Mouse (Mus musculus): Measurements from ENCODE around the gene Akap7. TPM values are rescaled to one million over a fixed set of nuclear protein-coding genes. Genes with fewer than 3 reads are reported as not detected.
"Not testable (repeated sequence)": the region's sequence is repeated elsewhere in the genome, so short reads cannot be mapped to it uniquely, and the experiment has no call there.

The Akap7 gene
- polyA plus RNA-seq, 1 experiment from 2014 or later = 20.9 TPM

DNA sequence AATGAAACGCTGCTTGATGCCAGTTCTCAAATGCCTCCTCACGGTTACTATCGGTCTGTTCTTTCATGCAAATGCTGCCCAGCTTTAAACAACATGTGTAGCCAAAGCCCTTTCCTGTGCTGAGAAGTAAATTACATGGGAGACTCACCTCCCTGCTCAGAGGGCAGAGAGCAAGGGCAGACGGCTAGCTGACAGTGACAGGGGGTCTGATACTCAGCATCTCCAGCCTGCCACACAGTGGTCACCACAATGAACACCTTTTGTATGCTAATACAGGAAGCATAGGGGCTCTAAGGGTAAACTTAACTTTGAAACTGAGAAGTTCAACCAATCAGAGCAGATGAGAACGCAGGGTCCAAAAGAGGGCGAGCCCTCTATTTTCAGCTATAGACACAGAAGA, 99.8 kb downstream of the Akap7 start:
- no peak overlapping the region for H3K9ac ChIP-seq (replicated peaks)
- no peak overlapping the region for H3K4me3 ChIP-seq (replicated peaks)
- peaks cover 5% of the 10 kb centered on the region; the same call in 1 of the 2 replicates for H3K4me1 ChIP-seq (replicated peaks)
- H3K36me3 ChIP-seq = no peaks in the 10 kb centered on the region
- 39% methylated on average over 6 of the region's 6 CpGs for WGBS
- H3K27ac ChIP-seq = no peak overlapping the region
- no peaks in the 10 kb centered on the region for H3K9me3 ChIP-seq
- ATAC-seq = no peak
- H3K27me3 ChIP-seq = no peaks in the 10 kb centered on the region
- H3K4me2 ChIP-seq (replicated peaks) = no peak overlapping the region

DNA sequence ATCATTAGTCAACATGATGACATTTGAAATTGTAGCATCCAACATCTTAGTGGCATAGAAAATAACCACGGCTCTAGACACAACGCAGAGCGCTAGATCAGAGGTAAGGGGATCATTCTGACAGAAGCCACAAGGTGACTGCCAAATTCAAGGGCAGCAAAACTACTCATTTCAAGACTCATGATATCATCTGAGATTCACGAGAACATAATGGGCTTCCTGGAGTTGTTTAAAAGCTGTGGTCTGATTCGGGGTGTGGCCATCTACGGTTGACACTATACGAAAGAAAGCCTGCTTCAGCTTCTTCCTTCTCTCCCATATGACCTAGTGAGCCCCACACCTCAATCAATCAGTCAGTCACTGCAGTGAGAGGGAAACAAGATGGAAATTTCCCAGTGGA, 107.0 kb downstream of the Akap7 start:
- Histone ChIP-seq H3K9ac (replicated peaks) (no peak overlapping the region), H3K4me3 (replicated peaks) (no peak overlapping the region), H3K4me1 (replicated peaks) (peaks cover 7% of the 10 kb centered on the region; the same call in 1 of the 2 replicates), H3K36me3 (no peaks in the 10 kb centered on the region), H3K27ac (no peak overlapping the region), H3K27me3 (no peaks in the 10 kb centered on the region), H3K9me3 (no peaks in the 10 kb centered on the region), H3K4me2 (replicated peaks) (peak overlapping the region; percentile 63)
- no peak for ATAC-seq
- 82% methylated on average over 7 of the region's 7 CpGs for WGBS

GRCm38 (mm10) chr10:25199510-25200353, 107.9 kb downstream of the Akap7 start:
- H3K4me2 ChIP-seq (replicated peaks) = peak overlapping the region; percentile 63
- H3K4me1 ChIP-seq (replicated peaks) = peaks cover 7% of the 10 kb centered on the region; the same call in 1 of the 2 replicates
- peak overlapping the region; percentile 48; the same call in 1 of the 2 replicates for H3K27ac ChIP-seq
- peak overlapping the region; percentile 42 for H3K4me3 ChIP-seq (replicated peaks)
- no peaks in the 10 kb centered on the region for H3K27me3 ChIP-seq
- ATAC-seq = peak; percentile 90
- no peaks in the 10 kb centered on the region for H3K9me3 ChIP-seq
- 17% methylated on average over 32 of the region's 32 CpGs for WGBS
- peak overlapping the region; percentile 67 for H3K9ac ChIP-seq (replicated peaks)
- H3K36me3 ChIP-seq = no peaks in the 10 kb centered on the region

DNA sequence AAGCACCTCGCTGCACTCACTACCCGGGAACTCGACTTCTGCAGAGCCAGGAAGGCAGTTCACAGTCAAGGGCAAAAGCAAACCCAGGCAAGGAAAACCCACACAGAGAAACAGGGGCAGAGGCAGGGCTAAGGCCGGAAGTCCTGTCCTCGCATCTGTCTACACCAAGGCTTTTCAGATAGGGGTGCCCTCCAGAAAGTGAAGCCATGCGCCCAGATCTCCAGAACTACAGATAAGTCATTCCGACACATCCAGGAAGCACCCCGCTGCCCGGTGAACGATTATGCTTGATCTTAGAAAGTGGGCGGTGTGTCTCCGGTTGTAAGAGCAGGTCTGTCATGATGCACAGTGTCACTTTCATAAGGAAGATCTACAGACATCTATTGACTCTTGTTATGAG, 109.1 kb downstream of the Akap7 start:
- Histone ChIP-seq H3K36me3 (no peaks in the 10 kb centered on the region), H3K27ac (no peak overlapping the region), H3K9me3 (no peaks in the 10 kb centered on the region), H3K4me3 (replicated peaks) (peak overlapping the region; percentile 42; the same call in 1 of the 2 replicates), H3K4me1 (replicated peaks) (peaks cover 7% of the 10 kb centered on the region; the same call in 1 of the 2 replicates), H3K9ac (replicated peaks) (no peak overlapping the region), H3K4me2 (replicated peaks) (peak overlapping the region; percentile 63), H3K27me3 (no peaks in the 10 kb centered on the region)
- WGBS = 93% methylated on average over 12 of the region's 12 CpGs
- ATAC-seq = no peak

DNA sequence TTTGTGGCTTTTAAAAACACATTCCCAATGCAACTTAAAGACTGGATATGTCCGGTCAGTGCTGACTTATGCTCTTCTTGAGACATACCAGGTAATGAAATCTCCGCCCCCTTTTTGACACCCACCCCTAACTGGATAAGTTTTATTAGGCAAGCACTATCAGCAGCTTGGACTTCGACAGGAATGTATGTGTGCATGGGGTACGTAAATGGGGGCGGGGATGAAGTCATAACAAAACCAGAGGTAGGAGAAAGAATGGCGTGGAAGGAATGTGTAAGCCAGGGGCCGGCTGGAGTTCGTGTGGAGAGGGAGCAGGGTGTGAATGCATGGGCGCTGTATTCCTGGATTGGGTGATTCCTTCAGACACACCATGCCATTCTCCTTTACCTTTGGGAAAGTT, 109.6 kb downstream of the Akap7 start:
- H3K9ac ChIP-seq (replicated peaks) = no peak overlapping the region
- no peak overlapping the region for H3K27ac ChIP-seq
- H3K4me2 ChIP-seq (replicated peaks) = peak overlapping the region; percentile 63
- no peak for ATAC-seq
- peaks cover 7% of the 10 kb centered on the region; the same call in 1 of the 2 replicates for H3K4me1 ChIP-seq (replicated peaks)
- no peaks in the 10 kb centered on the region for H3K36me3 ChIP-seq
- H3K4me3 ChIP-seq (replicated peaks) = no peak overlapping the region
- WGBS = 80% methylated on average over 9 of the region's 9 CpGs
- no peaks in the 10 kb centered on the region for H3K27me3 ChIP-seq
- H3K9me3 ChIP-seq = no peaks in the 10 kb centered on the region

DNA sequence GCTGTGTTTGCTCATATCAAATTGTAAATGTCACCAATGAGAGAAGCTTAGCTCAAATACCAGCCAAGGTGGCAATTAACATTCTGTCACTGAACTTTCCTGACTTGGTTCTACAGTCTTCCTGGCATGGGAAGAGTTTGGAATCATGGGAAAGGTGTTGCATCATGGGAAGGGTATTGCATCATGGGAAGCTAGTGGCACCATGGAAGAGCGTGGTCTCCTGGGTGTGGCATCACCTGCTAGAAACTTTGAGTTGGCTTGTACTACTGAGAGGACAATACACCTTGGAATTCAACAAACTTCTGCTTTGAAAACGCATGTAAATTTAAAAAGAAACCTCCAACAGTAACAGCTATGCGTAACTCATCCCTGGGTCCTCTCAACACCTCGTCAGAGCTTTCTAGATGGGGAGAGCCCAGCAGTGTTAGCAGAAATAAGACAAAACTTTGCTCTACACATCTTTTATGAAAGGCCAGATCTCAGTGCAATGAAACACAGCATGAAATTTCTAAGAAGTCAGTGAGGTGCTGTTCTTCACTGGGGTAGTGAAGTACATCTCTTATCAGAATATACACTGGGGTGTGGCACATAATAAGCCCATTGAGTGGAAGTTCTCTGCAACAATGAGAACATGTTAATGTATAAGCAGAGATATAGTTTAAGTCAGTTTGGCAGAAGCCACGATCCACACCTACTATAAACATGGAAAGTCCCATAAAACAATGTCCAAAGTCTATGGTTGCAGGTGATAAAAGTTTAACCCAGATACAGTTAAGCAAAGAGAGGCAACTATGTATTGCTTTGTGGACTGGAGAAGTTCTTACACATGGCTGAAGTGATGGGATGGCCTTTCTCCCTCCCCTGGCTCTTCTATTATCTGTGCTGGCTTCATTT, 115.2 kb downstream of the Akap7 start:
- H3K9me3 ChIP-seq = no peaks in the 10 kb centered on the region
- no peak overlapping the region for H3K4me3 ChIP-seq (replicated peaks)
- H3K27me3 ChIP-seq = no peaks in the 10 kb centered on the region
- H3K9ac ChIP-seq (replicated peaks) = no peak overlapping the region
- H3K36me3 ChIP-seq = no peaks in the 10 kb centered on the region
- H3K27ac ChIP-seq = no peak overlapping the region
- no peaks in the 10 kb centered on the region for H3K4me1 ChIP-seq (replicated peaks)
- no peak overlapping the region for H3K4me2 ChIP-seq (replicated peaks)
- no peak for ATAC-seq
- 87% methylated on average over 5 of the region's 5 CpGs for WGBS

DNA sequence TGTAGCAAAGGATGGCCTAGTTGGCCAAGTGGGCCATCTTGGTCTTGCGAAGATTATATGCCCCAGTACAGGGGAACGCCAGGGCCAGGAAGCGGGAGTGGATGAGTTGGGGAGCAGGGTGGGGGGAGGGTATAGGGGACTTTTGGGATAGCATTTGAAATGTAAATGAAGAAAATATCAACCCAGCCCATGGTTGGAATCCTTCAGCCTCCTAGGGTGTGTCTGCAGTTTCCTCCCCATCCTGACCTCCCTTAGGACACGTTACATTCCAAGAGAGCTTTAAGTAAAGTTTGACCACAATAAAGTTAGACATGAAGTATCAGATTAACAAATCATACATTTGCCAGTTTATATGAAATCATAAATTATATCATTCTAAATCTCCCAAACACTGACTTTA, 116.5 kb downstream of the Akap7 start:
- Histone ChIP-seq H3K27ac (no peak overlapping the region), H3K9me3 (no peaks in the 10 kb centered on the region), H3K27me3 (no peaks in the 10 kb centered on the region), H3K36me3 (no peaks in the 10 kb centered on the region), H3K9ac (replicated peaks) (no peak overlapping the region), H3K4me1 (replicated peaks) (no peaks in the 10 kb centered on the region), H3K4me3 (replicated peaks) (no peak overlapping the region), H3K4me2 (replicated peaks) (no peak overlapping the region)
- 96% methylated on average over 4 of the region's 4 CpGs for WGBS
- ATAC-seq = no peak

DNA sequence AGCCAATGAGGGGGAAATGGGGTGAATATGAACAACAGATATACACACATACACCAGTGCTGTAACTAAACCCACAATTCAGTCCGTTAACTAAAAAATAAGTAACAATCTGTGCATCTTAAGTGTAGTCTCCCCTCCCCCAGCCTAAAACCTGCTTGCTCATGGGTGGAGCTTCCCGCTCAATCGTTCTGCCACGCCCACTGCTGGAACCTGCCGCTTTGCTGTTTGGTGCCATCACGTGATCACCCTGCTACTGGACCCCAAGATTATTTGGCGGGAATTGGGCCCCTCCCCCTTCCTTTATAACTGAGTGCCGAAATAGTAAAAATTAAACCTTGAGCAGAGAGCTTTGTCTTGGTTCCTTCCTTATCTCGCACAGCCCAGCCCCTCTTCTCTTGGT, 121.4 kb downstream of the Akap7 start:
- H3K27me3 ChIP-seq; H3K36me3 ChIP-seq; ATAC-seq; H3K4me2 ChIP-seq (replicated peaks); H3K9me3 ChIP-seq; H3K4me1 ChIP-seq (replicated peaks); H3K27ac ChIP-seq; H3K9ac ChIP-seq (replicated peaks); H3K4me3 ChIP-seq (replicated peaks): not testable (repeated sequence)
- 67% methylated on average over 9 of the region's 9 CpGs for WGBS

DNA sequence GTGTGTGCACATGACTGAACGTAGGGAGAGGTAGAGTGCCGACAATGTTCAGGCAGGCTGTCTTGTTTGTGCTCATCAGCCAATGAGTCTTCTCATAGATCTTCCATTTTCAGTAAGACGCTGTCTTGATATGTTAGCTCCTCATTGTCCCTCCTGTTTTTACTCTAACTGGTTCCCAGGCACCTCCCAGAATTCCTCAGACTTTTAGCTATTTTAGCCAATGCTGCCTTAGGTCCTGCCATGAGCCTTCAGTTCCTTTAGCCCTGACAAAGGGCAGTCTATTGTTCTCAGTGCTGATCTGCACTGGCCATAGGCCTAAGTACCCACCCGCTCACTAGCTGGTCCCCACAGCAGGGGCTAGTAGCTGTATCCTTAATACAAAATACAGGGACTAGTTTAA, 122.0 kb downstream of the Akap7 start:
- Histone ChIP-seq H3K4me3 (replicated peaks) (no peak overlapping the region), H3K4me2 (replicated peaks) (no peak overlapping the region), H3K4me1 (replicated peaks) (no peaks in the 10 kb centered on the region), H3K9ac (replicated peaks) (no peak overlapping the region), H3K27ac (no peak overlapping the region), H3K27me3 (no peaks in the 10 kb centered on the region), H3K36me3 (no peaks in the 10 kb centered on the region), H3K9me3 (no peaks in the 10 kb centered on the region)
- 91% methylated on average over 4 of the region's 4 CpGs for WGBS
- no peak for ATAC-seq

GRCm38 (mm10) chr10:25184819-25185603, 122.7 kb downstream of the Akap7 start:
- Histone ChIP-seq H3K4me1 (replicated peaks) (no peaks in the 10 kb centered on the region), H3K27ac (no peak overlapping the region), H3K36me3 (no peaks in the 10 kb centered on the region), H3K4me2 (replicated peaks) (no peak overlapping the region), H3K9ac (replicated peaks) (no peak overlapping the region), H3K27me3 (no peaks in the 10 kb centered on the region), H3K4me3 (replicated peaks) (no peak overlapping the region), H3K9me3 (no peaks in the 10 kb centered on the region)
- WGBS = 86% methylated on average over 10 of the region's 10 CpGs
- no peak for ATAC-seq

- Histone ChIP-seq H3K4me2 (replicated peaks) (no peak overlapping the region), H3K4me1 (replicated peaks) (no peaks in the 10 kb centered on the region), H3K27ac (no peak overlapping the region), H3K36me3 (no peaks in the 10 kb centered on the region), H3K27me3 (no peaks in the 10 kb centered on the region), H3K4me3 (replicated peaks) (no peak overlapping the region), H3K9me3 (no peaks in the 10 kb centered on the region), H3K9ac (replicated peaks) (no peak overlapping the region)
- ATAC-seq = no peak
- 89% methylated on average over 6 of the region's 6 CpGs for WGBS
Measured at GRCm38 (mm10) chr10:25183271-25183670, 124.4 kb downstream of the Akap7 start.
